Mouse (Mus musculus) granulocyte monocyte progenitor cell, adult 5-6 weeks (primary cell): ENCODE measurements around the gene Icos. TPM values are rescaled to one million over a fixed set of nuclear protein-coding genes. Genes with fewer than 3 reads are reported as not detected.

ENCODE experiments used
- ATAC-seq: replicated peaks from 2 replicates; pipeline ENCODE4 v1.8.0; 2016; ENCODE audit warnings: mild to moderate bottlenecking, moderate TSS enrichment, inconsistent platforms; ENCODE audit not compliant: poor library complexity, severe bottlenecking
- total RNA-seq, 2 experiments: library from RNA; stranded (forward) in 1 of 2; stranded (reverse) in 1 of 2; fragments of 200-712, 200-1000 nt in 1 of 2; fragments of >200 nt in 1 of 2; fragmentation: Nextera tagmentation in 1 of 2; gene quantifications; 2 replicates each; pipeline ENCODE4 v1.2.3; 2014 to 2017

Icos gene
- total RNA-seq, 2 experiments from 2014 or later = not detected

- no peak for ATAC-seq
Measured at GRCm38 (mm10) chr1:61029919-61030318, 52.2 kb downstream of the Icos start.

GRCm38 (mm10) chr1:61030532-61030931 is 52.8 kb downstream of the Icos start:
- ATAC-seq = no peak

- no peak for ATAC-seq
Measured at GRCm38 (mm10) chr1:61035270-61035669, 57.5 kb downstream of the Icos start.

- no peak for ATAC-seq
Measured at GRCm38 (mm10) chr1:61038223-61038622, 60.5 kb downstream of the Icos start.

GRCm38 (mm10) chr1:61039310-61039709 is 61.6 kb downstream of the Icos start:
- ATAC-seq = no peak

DNA sequence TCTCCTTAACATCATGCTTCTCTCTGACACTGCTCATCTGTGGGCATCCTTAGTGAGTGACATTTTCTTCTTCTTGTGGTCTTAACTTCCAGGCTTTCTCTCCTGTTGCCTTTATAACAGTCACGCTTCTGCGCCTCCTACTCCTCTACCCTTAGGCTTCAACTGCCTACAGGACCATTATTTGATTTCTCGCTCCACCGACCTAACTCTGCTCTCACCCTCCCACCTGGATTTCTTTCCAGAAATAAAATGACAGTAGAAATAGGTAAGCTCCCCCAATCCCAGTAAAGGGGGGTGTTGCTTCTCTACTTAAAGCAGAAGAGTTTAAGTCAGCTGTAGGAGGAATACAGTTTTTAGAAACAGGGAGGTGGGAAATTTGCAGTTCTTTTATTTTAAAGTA is 62.7 kb downstream of the Icos start:
- ATAC-seq = no peak

- no peak for ATAC-seq
Measured at GRCm38 (mm10) chr1:61042842-61043241, 65.1 kb downstream of the Icos start.

GRCm38 (mm10) chr1:61046055-61046705 is 68.5 kb downstream of the Icos start:
- no peak for ATAC-seq

DNA sequence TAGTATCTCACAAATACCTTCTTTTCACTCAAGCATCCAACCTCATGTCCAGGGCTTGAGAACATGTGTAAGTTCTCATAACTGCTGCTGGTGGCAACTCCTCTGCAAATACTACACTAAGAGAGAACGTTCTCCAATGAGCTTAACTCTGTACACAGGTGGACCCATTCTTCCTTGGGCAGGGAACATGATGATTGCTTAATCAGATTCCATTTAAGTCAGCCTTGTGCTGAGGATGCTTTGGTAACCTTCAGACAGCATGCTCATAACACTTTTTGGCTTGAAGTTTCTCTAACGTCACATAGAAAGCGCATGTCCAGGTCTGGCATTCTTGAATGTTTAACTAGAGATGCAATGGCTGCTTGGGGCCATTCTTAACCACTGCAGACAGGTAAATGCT is 69.6 kb downstream of the Icos start:
- ATAC-seq = no peak

Other genes starting within 250 kb of the Icos start
- gene Ctla4, start 90.9 kb upstream of the Icos start, total RNA-seq (2014; fragmentation: Nextera tagmentation) = not detected in 2 replicates
- gene Ctla4, start 90.9 kb upstream of the Icos start, total RNA-seq (2017) = not detected in 2 replicates